Mouse (Mus musculus) monocyte, adult 5-6 weeks (primary cell): ENCODE data around the gene Kif13a. TPM values are rescaled to one million over a fixed set of nuclear protein-coding genes. Genes with fewer than 3 reads are reported as not detected.

Experiments used
- ATAC-seq: fragments of 153-309, 156-312 bp; replicated peaks from 2 replicates; pipeline ENCODE4 v1.8.0; 2017; ENCODE audit warnings: mild to moderate bottlenecking; ENCODE audit not compliant: low TSS enrichment, insufficient number of reproducible peaks, severe bottlenecking, poor library complexity, low FRiP score
- total RNA-seq: library from RNA; stranded (forward); fragments of 200-1000, 200-491, 200-594 nt; gene quantifications from 3 replicates; pipeline ENCODE4 v1.2.3, GENCODE M21; 2017

Kif13a gene
- total RNA-seq, 1 experiment from 2014 or later = 13.3 TPM

DNA sequence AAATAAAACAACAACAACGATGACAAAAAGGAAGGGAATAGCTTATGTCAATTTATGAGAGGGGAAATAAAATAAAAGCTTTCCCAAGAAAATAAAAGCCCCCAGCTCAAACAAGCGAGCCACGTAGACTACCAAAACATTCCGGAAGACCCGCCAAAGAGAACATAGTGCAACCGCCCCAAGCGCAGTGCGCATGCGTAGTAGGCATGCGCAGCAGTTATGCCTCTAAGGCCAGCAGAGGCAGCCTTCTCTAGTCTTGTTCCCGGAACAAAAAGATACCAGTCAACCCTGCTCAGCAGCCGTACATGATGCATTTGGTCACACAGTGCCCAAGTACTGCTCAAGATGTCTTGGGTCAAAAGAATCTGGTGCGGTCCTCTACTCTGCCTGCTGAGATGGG is 171.0 kb downstream of the Kif13a start:
- ATAC-seq = no peak

GRCm38 (mm10) chr13:46757946-46758345 is 171.7 kb downstream of the Kif13a start:
- ATAC-seq = no peak

GRCm38 (mm10) chr13:46753294-46753693 is 176.4 kb downstream of the Kif13a start:
- ATAC-seq = no peak

DNA sequence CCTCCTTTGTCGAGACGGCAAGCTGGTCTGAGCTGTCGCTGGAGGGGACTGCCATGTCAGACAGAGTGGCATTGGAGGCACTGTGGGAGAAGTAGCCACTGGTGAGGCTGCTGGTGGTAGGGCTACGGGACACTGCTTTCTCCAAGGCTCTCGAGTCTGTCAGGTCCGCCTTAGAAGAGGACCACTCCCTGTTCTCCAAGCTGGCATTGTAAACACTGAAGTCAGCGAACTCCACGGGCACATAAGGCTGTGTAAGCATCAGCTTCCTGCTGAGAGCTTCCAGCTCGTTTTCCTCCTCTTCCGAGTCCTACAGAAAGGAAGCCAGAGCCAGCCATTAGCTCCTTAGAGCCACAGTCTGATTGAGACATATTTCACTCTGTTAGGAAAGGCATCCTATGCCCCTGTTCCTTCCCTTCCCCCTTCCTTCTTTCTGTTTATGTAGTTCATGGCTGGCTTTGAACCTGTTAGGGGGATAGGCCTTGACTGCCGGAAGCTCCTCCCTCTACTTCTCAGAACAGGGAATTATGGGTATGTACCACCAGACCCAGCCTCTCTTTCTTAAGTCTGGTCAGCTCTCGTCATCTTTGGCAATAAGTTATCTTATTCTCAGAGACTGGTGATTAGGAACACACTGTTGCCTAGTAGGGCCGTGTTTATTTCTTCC is 177.0 kb downstream of the Kif13a start:
- ATAC-seq = no peak

GRCm38 (mm10) chr13:46748138-46748873 is 181.4 kb downstream of the Kif13a start:
- no peak for ATAC-seq

GRCm38 (mm10) chr13:46743821-46744220 is 185.8 kb downstream of the Kif13a start:
- ATAC-seq = no peak

- ATAC-seq = no peak
Observed at GRCm38 (mm10) chr13:46742367-46742766, 187.3 kb downstream of the Kif13a start.

- ATAC-seq = no peak
Observed at GRCm38 (mm10) chr13:46739426-46739825, 190.2 kb downstream of the Kif13a start.

DNA sequence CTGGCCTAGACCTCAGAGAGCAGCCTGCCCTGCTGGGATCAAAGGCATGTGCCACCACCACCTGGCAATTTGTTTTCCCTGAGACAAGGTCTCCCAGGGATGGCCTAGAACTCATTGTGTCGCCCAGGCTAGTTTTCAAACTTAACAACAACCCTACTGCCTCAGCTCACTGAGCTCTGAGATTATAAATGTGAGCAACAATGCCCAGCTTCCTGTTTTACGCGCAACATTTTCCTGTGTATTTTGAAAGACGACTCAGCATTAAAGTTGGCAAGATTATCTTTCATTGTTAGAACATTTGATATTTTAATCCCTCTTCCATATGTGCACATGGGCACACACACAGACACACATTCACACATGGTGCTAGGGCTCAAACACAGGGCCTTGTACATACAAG is 192.2 kb downstream of the Kif13a start:
- no peak for ATAC-seq

DNA sequence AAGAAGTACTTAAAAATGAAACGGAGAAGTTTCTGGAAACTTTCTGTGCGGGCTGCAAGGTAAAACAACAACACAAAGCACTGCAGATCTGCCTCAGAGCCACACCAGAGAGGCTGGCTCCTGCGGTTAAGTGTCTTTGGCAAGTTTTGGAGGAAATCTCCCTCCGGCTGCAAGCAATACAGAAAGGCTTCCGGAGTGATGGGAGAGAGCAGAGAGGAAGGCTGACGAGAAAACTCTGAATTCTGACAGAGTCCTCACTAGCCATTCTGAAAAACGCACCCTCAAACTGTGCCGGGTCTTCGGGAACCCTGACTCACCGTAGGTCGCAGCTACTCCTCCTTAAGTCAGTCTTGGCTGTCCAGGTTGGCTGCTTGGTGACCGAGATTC is 193.2 kb downstream of the Kif13a start:
- 0 out of 2 replicates have a peak, but pooled peaks have one; percentile 22 for ATAC-seq

- ATAC-seq = peak; percentile 72
Observed at GRCm38 (mm10) chr13:46735808-46736478, 193.7 kb downstream of the Kif13a start.

GRCm38 (mm10) chr13:46735219-46735807 is 194.4 kb downstream of the Kif13a start:
- peak; percentile 7; the same call in 1 of the 2 replicates for ATAC-seq

GRCm38 (mm10) chr13:46729998-46730397 is 199.7 kb downstream of the Kif13a start:
- ATAC-seq = no peak

- ATAC-seq = no peak
Observed at GRCm38 (mm10) chr13:46728411-46728810, 201.3 kb downstream of the Kif13a start.

DNA sequence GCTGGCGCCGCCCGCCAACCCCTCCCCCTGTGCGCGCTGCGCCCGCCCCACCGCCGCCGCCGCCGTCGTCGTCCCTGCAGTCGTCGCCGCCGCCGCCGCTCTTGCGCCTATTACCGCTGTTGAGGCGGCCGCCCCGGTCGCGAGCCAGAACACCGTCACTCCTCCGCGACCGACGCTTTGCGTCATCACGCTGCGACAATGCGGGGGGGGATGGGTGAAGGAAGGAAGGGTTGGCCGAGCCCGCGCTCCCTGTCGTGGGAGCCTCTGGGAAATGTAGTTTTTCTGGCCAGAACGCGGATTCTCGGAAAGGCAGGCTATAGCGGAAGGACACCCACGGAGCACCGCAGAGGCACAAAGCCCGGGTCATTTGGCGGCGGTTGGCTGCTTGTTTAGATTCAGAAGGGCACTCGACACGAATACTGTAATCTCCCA is 201.8 kb downstream of the Kif13a start, which contains the start of gene Nup153:
Gene Nup153 (minus strand): TSS at position 104 of the 432 bp plus-strand sequence.
- peak; percentile 95 for ATAC-seq

DNA sequence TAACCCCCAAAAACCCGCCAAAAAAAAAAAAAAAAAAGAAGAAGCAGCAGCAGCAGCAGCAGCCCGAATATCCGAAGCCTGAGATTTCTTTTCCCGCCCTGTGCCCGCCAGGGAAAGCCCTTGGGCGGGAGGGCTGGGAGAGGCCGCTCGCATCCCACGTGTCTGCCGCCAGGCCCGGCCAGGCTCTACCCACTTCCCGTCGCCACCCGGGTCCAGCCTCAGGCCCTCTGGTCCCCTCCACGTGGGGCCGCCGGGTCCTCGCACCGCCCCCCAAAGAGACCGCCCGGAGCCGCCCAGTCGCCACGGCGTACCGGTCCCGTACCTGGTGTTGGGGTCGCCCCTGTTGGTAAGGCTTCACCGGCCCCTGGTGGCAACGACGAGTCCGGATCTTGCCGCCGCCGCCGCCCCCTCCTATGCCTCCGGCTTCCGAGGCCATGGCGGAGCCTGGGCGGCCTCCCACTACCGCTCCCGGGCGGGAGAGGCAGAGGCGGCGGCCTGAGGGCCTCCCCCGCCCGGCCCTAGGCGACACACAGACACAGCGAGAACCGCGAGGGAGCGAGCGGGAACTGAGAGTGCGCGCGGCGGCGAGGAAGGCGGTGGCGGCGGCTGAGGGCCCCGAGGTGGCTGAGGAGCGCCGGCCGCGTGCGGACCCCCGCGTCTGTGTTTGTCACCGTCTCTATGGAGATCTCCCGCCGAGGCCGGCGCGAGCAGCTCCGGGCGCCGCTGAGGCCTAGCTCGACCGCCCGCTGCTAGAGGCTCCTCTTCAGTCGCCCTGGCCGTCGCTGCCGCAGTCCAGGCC is 202.4 kb downstream of the Kif13a start:
- peak; percentile 47 for ATAC-seq

GRCm38 (mm10) chr13:46726288-46727037 is 203.2 kb downstream of the Kif13a start:
- ATAC-seq = no peak

GRCm38 (mm10) chr13:46725227-46725626 is 204.4 kb downstream of the Kif13a start:
- no peak for ATAC-seq
